Mouse (Mus musculus) small intestine, adult 2 months (tissue): ENCODE measurements around the gene Serpinc1. TPM values are rescaled to one million over a fixed set of nuclear protein-coding genes. Genes with fewer than 3 reads are reported as not detected.

Source experiments
- H3K27ac ChIP-seq: fragments of 200-500 bp; 2 replicates; pipeline ENCODE4 v1.5.1; 2012; ENCODE audit warnings: low read depth, low read length, control low read depth, inconsistent platforms; ENCODE audit not compliant: insufficient read depth
- H3K27me3 ChIP-seq: fragments of 200-500 bp; 2 replicates; pipeline ENCODE4 v1.6.1; 2012; ENCODE audit warnings: mild to moderate bottlenecking, moderate library complexity, low read length, inconsistent platforms; ENCODE audit not compliant: control insufficient read depth, insufficient read depth
- H3K36me3 ChIP-seq: fragments of 200-500 bp; 2 replicates; pipeline ENCODE4 v1.6.1; 2012; ENCODE audit warnings: mild to moderate bottlenecking, low read length, control low read depth, inconsistent platforms; ENCODE audit not compliant: control insufficient read depth, insufficient read depth
- H3K4me1 ChIP-seq: fragments of 200-500 bp; 2 replicates; pipeline ENCODE4 v1.6.1; 2012; ENCODE audit warnings: low read length, inconsistent platforms, mixed read lengths; ENCODE audit not compliant: control insufficient read depth, insufficient read depth, insufficient read length
- H3K4me3 ChIP-seq: fragments of 200-500 bp; 2 replicates; pipeline ENCODE4 v1.5.1; 2012; ENCODE audit warnings: low read depth, mild to moderate bottlenecking, control low read depth, inconsistent platforms, low read length, moderate library complexity
- CTCF ChIP-seq: fragments of 200-500 bp; IDR thresholded peaks from 2 replicates; pipeline ENCODE4 v1.5.1; 2012; ENCODE audit warnings: low read depth, mild to moderate bottlenecking, control low read depth, inconsistent platforms, low read length, moderate library complexity, mixed read lengths; ENCODE audit not compliant: insufficient replicate concordance, insufficient read length; ENCODE audit errors: extremely low read depth
- POLR2A ChIP-seq: fragments of 200-500 bp; IDR thresholded peaks from 2 replicates; pipeline ENCODE4 v1.6.1; 2012; ENCODE audit warnings: low read depth, mild to moderate bottlenecking, control low read depth, inconsistent platforms, low read length, moderate library complexity
- WGBS: fragments of 180-500 bp; shearing (Covaris S2); methylation state at CpG from one replicate; pipeline ENCODE4 v1.1.7; 2018; 5-methylcytosine and 5-hydroxymethylcytosine counted together
- polyA plus RNA-seq: library from polyadenylated mRNA; depleted of rRNA; stranded (reverse); fragments of >200 nt; gene quantifications from 2 replicates; pipeline ENCODE4 v1.2.3, GENCODE M21; 2012

Serpinc1 gene
- polyA plus RNA-seq, 1 experiment = 1.4 TPM

GRCm38 (mm10) chr1:161033856-161034434 is 55.6 kb downstream of the Serpinc1 start:
- peaks cover 6% of the 10 kb centered on the region; the same call in 1 of the 2 replicates for H3K4me1 ChIP-seq
- peak overlapping the region; percentile 85 for H3K27ac ChIP-seq
- H3K4me3 ChIP-seq = peak overlapping the region; percentile 93
- H3K27me3 ChIP-seq = no peaks in the 10 kb centered on the region
- H3K36me3 ChIP-seq = peaks cover 29% of the 10 kb centered on the region
- WGBS = 1% methylated on average over 21 of the region's 21 CpGs
- TF ChIP-seq POLR2A = no peak

- Histone ChIP-seq H3K27ac (peak within 1 kb of the TSS; percentile 85), H3K4me3 (peak within 1 kb of the TSS; percentile 93), H3K4me1 (peaks cover 6% of the 10 kb centered on the region; the same call in 1 of the 2 replicates), H3K36me3 (peaks cover 30% of the 10 kb centered on the region), H3K27me3 (no peaks in the 10 kb centered on the region)
- TF ChIP-seq CTCF (peak; percentile 8; the same call in 1 of the 2 replicates), POLR2A (peak; percentile 100)
- 1% methylated on average over 71 of the region's 76 CpGs for WGBS
These were observed 56.3 kb downstream of the Serpinc1 start, which contains the start of gene Zbtb37 for GRCm38 (mm10) chr1:161034435-161035280. Gene Zbtb37 (minus strand): TSS chr1:161034849.

GRCm38 (mm10) chr1:161035281-161035785 is 56.9 kb downstream of the Serpinc1 start:
- TF ChIP-seq POLR2A (no peak), CTCF (no peak)
- peaks cover 30% of the 10 kb centered on the region for H3K36me3 ChIP-seq
- peak overlapping the region; percentile 77 for H3K27ac ChIP-seq
- peak overlapping the region; percentile 93 for H3K4me3 ChIP-seq
- peaks cover 6% of the 10 kb centered on the region; the same call in 1 of the 2 replicates for H3K4me1 ChIP-seq
- H3K27me3 ChIP-seq = no peaks in the 10 kb centered on the region
- WGBS = under 1% methylated on average over 14 of the region's 14 CpGs

GRCm38 (mm10) chr1:161035786-161036404 is 57.5 kb downstream of the Serpinc1 start:
- TF ChIP-seq CTCF (no peak), POLR2A (no peak)
- peaks cover 30% of the 10 kb centered on the region for H3K36me3 ChIP-seq
- H3K4me3 ChIP-seq = peak overlapping the region; percentile 93; the same call in 1 of the 2 replicates
- H3K27me3 ChIP-seq = no peaks in the 10 kb centered on the region
- H3K4me1 ChIP-seq = peaks cover 6% of the 10 kb centered on the region; the same call in 1 of the 2 replicates
- 1% methylated on average over 6 of the region's 6 CpGs for WGBS
- H3K27ac ChIP-seq = peak overlapping the region; percentile 77

GRCm38 (mm10) chr1:161036411-161036841 is 58.0 kb downstream of the Serpinc1 start:
- peak overlapping the region; percentile 77 for H3K27ac ChIP-seq
- TF ChIP-seq CTCF = no peak
- no peak for TF ChIP-seq POLR2A
- under 1% methylated on average over 5 of the region's 5 CpGs for WGBS

GRCm38 (mm10) chr1:161037026-161037425 is 58.6 kb downstream of the Serpinc1 start:
- H3K27me3 ChIP-seq = no peaks in the 10 kb centered on the region
- peaks cover 6% of the 10 kb centered on the region; the same call in 1 of the 2 replicates for H3K4me1 ChIP-seq
- WGBS = 0% methylated on average over 1 of the region's 1 CpGs
- no peak for TF ChIP-seq POLR2A
- TF ChIP-seq CTCF = no peak
- peaks cover 31% of the 10 kb centered on the region for H3K36me3 ChIP-seq
- no peak overlapping the region for H3K27ac ChIP-seq
- no peak overlapping the region for H3K4me3 ChIP-seq

More at GRCm38 (mm10) chr1:161036411-161036841, 58.0 kb downstream of the Serpinc1 start:
- peaks cover 30% of the 10 kb centered on the region for H3K36me3 ChIP-seq
- H3K4me3 ChIP-seq = peak overlapping the region; percentile 93; the same call in 1 of the 2 replicates
- H3K4me1 ChIP-seq = peaks cover 6% of the 10 kb centered on the region; the same call in 1 of the 2 replicates
- no peaks in the 10 kb centered on the region for H3K27me3 ChIP-seq
